Mouse (Mus musculus) embryonic facial prominence, embryonic 14.5 days (tissue): ENCODE results near the gene Nqo2. TPM values are rescaled to one million over a fixed set of nuclear protein-coding genes. Genes with fewer than 3 reads are reported as not detected.

Source experiments
- ATAC-seq: fragments of 200-750 bp; cut with Nextera tagmentation; 2 replicates; pipeline ENCODE4 v1.8.0; 2017; ENCODE audit warnings: low read depth, moderate number of reproducible peaks, moderate TSS enrichment
- DNase-seq: peaks from one replicate; pipeline ENCODE4 v3.0.0-alpha.2; 2015; ENCODE audit warnings: low spot score
- H3K27ac ChIP-seq: fragments of 300-500 bp; sonication (generic); replicated peaks from 2 replicates; pipeline ENCODE4 v1.5.1; 2014; ENCODE audit warnings: low read depth, mild to moderate bottlenecking, low read length, moderate library complexity
- H3K27me3 ChIP-seq: fragments of 300-500 bp; sonication (generic); replicated peaks from 2 replicates; pipeline ENCODE4 v1.6.1; 2014; ENCODE audit warnings: low read length; ENCODE audit not compliant: control insufficient read depth, insufficient read depth
- H3K36me3 ChIP-seq: fragments of 300-500 bp; sonication (generic); 2 replicates; pipeline ENCODE4 v1.6.1; 2014; ENCODE audit warnings: low read length, mixed read lengths; ENCODE audit not compliant: control insufficient read depth, insufficient read depth
- H3K4me1 ChIP-seq: fragments of 300-500 bp; sonication (generic); 2 replicates; pipeline ENCODE4 v1.6.1; 2014; ENCODE audit warnings: antibody characterized with exemption, low read length; ENCODE audit not compliant: control insufficient read depth, insufficient read depth
- H3K4me2 ChIP-seq: fragments of 300-500 bp; sonication (generic); 2 replicates; pipeline ENCODE4 v1.6.1; 2014; ENCODE audit warnings: low read depth, mild to moderate bottlenecking, low read length, moderate library complexity, mixed read lengths
- H3K4me3 ChIP-seq: fragments of 300-500 bp; sonication (generic); 2 replicates; pipeline ENCODE4 v1.5.1; 2014; ENCODE audit warnings: low read depth, mild to moderate bottlenecking, low read length
- H3K9ac ChIP-seq: fragments of 300-500 bp; sonication (generic); 2 replicates; pipeline ENCODE4 v1.6.1; 2014; ENCODE audit warnings: low read depth, mild to moderate bottlenecking, low read length, moderate library complexity, mixed read lengths
- H3K9me3 ChIP-seq: fragments of 300-500 bp; sonication (generic); 2 replicates; pipeline ENCODE4 v1.6.1; 2016; ENCODE audit warnings: low read length; ENCODE audit not compliant: control insufficient read depth
- WGBS: fragments of 180-500 bp; shearing (Covaris S2); extraction: QIAGEN DNeasy Blood & Tissue Kit; methylation state at CpG from one replicate; pipeline ENCODE4 v1.1.7; 2014; 5-methylcytosine and 5-hydroxymethylcytosine counted together
- polyA plus RNA-seq: library from polyadenylated mRNA; unstranded; fragments of >200 nt; fragmentation: Nextera tagmentation; extraction: Ambion mirVana; gene quantifications from 2 replicates; pipeline ENCODE4 v1.2.1, GENCODE M21; 2014

Nqo2 gene
- polyA plus RNA-seq, 1 experiment from 2014 or later = 22.0 TPM

DNA sequence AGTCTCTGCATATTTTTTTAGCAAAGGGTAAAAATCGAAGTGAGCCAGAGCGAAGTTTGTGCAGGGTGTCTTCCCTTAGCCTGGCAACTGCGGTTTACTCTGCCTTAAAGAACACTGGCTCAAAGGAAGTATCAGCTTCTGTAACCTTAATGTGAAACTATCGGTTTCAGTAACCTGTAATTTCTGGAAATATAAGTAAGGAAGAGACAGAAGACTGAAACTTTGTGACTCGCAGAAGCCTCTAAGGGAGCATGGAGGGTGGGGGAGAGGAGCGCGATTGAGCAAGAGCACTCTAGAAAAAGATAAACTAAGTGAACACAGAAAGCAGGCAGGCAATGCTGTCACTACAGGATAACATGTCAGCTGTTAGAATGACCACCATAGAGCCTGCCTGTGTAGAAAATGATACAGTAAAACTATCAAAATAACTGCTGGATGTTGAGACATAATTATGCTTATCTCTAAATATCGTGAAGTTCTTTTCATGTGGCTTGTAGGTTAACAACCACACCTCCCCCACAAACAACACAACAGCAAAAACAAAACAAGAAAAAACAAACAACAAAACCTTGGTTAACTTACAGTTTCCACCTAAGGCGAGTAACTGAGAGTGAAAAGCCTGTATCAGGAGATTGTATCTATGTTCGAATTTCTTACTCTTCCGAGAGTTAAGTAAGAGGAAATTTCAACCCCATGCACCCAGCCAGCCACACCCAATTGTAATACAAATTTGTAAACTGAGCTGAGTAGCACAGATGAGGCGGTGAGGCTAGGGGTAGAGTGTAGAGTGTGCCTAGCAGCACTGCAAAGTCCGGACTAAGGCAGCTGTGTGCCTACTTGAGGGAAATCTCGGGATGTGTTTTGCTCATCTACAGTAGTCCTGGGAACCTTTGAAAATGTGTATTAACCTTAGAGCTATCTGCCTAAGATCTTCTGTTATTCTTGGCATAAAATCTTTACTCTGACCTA lies 853 bp downstream of the Nqo2 start:
- peak overlapping the region; percentile 85 for H3K27ac ChIP-seq
- peaks cover 6% of the 10 kb centered on the region; the same call in 1 of the 2 replicates for H3K4me1 ChIP-seq
- peak overlapping the region; percentile 64 for H3K9ac ChIP-seq
- WGBS = 10% methylated on average over 14 of the region's 14 CpGs
- ATAC-seq = peak; percentile 51; the same call in 1 of the 2 replicates
- peak overlapping the region; percentile 68 for H3K4me2 ChIP-seq
- H3K27me3 ChIP-seq = no peaks in the 10 kb centered on the region
- peak; percentile 30 for DNase-seq
- no peaks in the 10 kb centered on the region for H3K9me3 ChIP-seq
- H3K4me3 ChIP-seq = peak overlapping the region; percentile 50
- H3K36me3 ChIP-seq = no peaks in the 10 kb centered on the region

DNA sequence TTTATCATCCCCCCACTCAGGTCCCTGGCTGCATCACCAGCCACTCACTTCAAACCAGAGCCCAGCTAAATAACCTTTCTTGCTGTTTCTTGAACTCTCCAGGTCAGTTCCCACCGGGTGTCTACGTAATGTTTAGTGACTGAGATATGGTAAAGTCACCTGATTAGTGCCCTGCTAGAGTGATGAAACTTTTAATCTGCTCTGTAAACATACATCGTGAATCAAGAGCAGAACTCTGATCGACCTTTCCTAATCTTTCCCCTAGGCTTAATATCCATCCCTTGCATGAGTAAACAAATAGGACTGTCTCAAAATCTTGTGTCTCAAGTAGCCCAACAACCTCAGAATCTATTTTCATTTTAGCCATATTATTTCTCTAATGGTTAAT lies 1.5 kb downstream of the Nqo2 start:
- no peak overlapping the region for H3K4me3 ChIP-seq
- H3K27me3 ChIP-seq = no peaks in the 10 kb centered on the region
- peaks cover 6% of the 10 kb centered on the region; the same call in 1 of the 2 replicates for H3K4me1 ChIP-seq
- ATAC-seq (no peak), DNase-seq (no peak)
- no peaks in the 10 kb centered on the region for H3K36me3 ChIP-seq
- no peak overlapping the region for H3K27ac ChIP-seq
- 51% methylated on average over 4 of the region's 4 CpGs for WGBS
- H3K9me3 ChIP-seq = no peaks in the 10 kb centered on the region
- H3K4me2 ChIP-seq = peak overlapping the region; percentile 68
- no peak overlapping the region for H3K9ac ChIP-seq

DNA sequence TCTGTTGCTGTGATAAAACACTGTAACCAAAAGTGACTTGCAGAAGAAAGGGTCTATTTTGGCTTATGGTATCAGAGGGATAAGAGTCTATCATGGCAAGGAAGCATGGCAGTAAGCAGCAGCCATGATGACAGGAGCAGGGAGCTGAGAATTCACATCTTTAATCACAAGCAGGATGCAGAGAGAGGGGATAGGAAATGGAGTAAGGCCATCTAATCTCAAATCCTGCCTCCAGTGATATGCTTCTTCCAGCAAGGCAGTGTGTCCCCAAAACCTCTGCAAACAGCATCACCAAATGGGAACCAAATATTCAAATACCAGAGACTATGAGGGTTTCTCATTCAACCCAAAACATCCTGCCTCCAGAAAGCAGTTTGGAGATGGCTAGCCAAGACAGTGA lies 2.1 kb downstream of the Nqo2 start:
- no peaks in the 10 kb centered on the region for H3K27me3 ChIP-seq
- H3K4me2 ChIP-seq = no peak overlapping the region
- no peaks in the 10 kb centered on the region for H3K9me3 ChIP-seq
- H3K36me3 ChIP-seq = no peaks in the 10 kb centered on the region
- H3K4me1 ChIP-seq = peaks cover 6% of the 10 kb centered on the region; the same call in 1 of the 2 replicates
- H3K9ac ChIP-seq = no peak overlapping the region
- no peak overlapping the region for H3K4me3 ChIP-seq
- DNase-seq = no peak
- H3K27ac ChIP-seq = no peak overlapping the region
- ATAC-seq = no peak

DNA sequence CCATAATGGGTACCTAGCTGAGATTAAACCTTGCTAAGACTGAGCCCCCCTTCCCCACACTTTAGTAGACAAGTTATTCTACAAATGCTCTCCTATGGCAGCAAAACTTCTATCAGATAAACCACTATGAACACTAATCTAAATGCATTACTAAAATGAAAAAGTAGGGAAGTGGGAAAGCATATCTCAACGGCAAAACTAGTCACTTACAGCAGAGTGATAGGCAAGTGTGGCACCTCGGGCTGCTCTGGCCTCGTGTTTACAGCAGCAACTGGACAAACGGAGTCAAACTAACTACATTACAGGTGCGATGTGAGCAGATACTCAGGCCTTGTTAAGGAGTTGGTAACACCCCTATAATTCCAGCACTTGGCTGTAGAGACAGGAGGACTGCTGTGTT lies 25.1 kb downstream of the Nqo2 start:
- no peaks in the 10 kb centered on the region for H3K27me3 ChIP-seq
- 84% methylated on average over 5 of the region's 5 CpGs for WGBS

DNA sequence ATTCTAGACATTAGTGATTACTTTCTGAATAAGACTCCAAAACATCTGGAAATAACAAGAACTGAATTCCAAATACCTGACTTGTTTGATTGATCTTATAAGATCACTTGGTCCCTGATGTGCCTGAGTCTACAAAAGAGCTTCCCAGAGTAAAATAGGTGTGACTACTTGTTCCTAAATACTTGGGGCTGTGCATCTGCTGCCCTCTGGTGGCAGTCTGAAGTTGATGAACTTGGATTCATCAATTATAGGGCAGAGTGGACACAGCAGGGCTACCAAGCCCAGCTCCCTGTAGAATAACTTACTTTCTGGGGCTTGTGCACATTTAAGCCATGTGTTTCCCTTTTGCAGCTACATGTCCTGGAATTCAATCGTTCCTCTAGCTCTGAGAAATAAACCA lies 30.7 kb downstream of the Nqo2 start:
- Histone ChIP-seq H3K9me3 (no peaks in the 10 kb centered on the region), H3K27ac (no peak overlapping the region), H3K9ac (no peak overlapping the region), H3K4me1 (no peaks in the 10 kb centered on the region), H3K4me2 (no peak overlapping the region), H3K4me3 (no peak overlapping the region), H3K36me3 (no peaks in the 10 kb centered on the region), H3K27me3 (no peaks in the 10 kb centered on the region)
- peak; percentile 85 for DNase-seq
- 16% methylated on average over 1 of the region's 1 CpGs for WGBS
- ATAC-seq = 0 out of 2 replicates have a peak, but pooled peaks have one; percentile 41

More for the DNA sequence above, 25.1 kb downstream of the Nqo2 start:
- Histone ChIP-seq H3K4me2 (no peak overlapping the region), H3K27ac (no peak overlapping the region), H3K9ac (no peak overlapping the region), H3K9me3 (no peaks in the 10 kb centered on the region), H3K4me3 (no peak overlapping the region), H3K36me3 (peaks cover 25% of the 10 kb centered on the region; the same call in 1 of the 2 replicates), H3K4me1 (no peaks in the 10 kb centered on the region)
- no peak for ATAC-seq
- no peak for DNase-seq

DNA sequence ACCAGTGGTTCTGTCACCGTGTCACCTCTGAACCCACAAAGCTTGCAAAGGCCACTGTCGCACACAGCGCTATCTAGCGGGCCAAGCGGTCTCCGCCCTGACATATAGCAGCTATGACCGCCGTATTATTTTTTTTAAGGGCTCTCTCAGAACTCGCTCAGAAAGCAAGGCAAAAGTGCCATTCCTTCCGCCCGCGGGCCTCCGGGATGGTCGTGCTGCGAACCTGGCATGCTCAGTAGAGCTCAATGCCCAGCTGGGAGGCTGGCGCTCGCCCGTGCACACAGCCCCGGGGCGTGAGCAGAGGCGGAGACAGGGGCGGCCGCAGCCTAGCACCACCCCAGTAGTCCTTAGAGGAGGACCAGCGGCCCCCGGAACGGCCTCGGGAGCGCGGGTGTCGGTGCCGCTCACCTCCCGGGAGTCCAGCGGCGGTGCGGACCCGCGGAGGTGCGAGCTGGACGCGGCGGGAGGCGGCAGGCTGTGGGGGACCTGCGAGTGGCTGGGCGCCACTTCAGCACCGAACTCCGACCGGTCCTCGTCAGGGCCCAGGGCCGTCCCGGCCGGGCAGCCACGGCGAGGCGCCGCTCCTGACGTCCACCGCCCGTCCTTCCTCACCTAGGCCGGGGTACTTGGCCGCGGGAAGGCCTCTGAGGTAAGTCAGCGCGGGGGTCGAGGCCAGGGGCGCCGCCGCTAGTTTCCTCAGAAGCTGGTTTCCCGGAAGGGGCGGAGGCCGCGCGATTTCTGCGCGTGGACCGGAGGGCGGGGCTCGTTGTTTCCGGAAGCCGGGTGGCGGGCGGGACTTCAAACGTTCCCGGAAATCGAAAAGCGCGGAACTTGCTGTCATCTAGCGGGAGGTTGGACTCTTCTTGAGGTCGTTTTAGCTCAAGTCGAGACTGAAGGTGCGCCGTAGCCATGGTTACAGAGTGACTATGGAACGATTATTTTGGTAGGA lies 37.8 kb downstream of the Nqo2 start, which contains the start of the genes Ripk1 and Serpinb6a:
TSS of gene Ripk1 (plus strand) at position 306 of the 949 bp plus-strand sequence.
TSS of gene Serpinb6a (minus strand) at position 737 of the 949 bp plus-strand sequence.
- whole genome bisulfite sequencing = under 1% methylated on average over 87 of the region's 92 CpGs

DNA sequence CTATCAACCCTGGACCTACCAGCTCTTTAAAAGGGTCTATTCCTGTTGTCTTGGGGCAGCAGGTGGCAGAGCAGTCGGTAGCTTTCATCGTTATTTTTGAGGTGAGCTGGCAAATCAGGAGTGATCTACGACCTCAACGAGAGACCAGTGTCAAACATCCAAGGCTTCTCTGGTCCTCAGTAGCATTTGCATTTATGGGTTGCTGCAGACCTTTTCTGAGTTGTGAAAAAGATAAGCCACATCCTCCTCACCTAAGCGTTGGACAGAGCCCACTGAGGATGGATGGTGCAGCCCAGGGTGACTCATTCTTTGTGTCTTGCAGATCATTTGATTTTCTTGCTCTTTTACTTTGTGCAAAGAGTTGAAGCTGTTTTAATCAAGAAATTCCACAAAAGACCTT lies 38.6 kb downstream of the Nqo2 start:
- H3K9ac ChIP-seq = peak overlapping the region; percentile 89
- WGBS = 8% methylated on average over 5 of the region's 5 CpGs
- no peaks in the 10 kb centered on the region for H3K27me3 ChIP-seq
- H3K4me3 ChIP-seq = peak overlapping the region; percentile 96
- no peak for DNase-seq
- no peak; the same call in 1 of the 2 replicates for ATAC-seq
- H3K9me3 ChIP-seq = no peaks in the 10 kb centered on the region
- H3K36me3 ChIP-seq = no peaks in the 10 kb centered on the region
- no peak overlapping the region; the same call in 1 of the 2 replicates for H3K27ac ChIP-seq
- H3K4me2 ChIP-seq = peak overlapping the region; percentile 93
- H3K4me1 ChIP-seq = peaks cover 6% of the 10 kb centered on the region; the same call in 1 of the 2 replicates

More for the DNA sequence above, 37.8 kb downstream of the Nqo2 start, which contains the start of the genes Ripk1 and Serpinb6a:
- peak within 1 kb of the TSS; percentile 93 for H3K4me2 ChIP-seq
- H3K36me3 ChIP-seq = no peaks in the 10 kb centered on the region
- H3K4me3 ChIP-seq = peak within 1 kb of the TSS; percentile 96
- peak within 1 kb of the TSS; percentile 89 for H3K9ac ChIP-seq
- H3K4me1 ChIP-seq = peaks cover 6% of the 10 kb centered on the region; the same call in 1 of the 2 replicates
- ATAC-seq (peak; percentile 99), DNase-seq (peak; percentile 94)
- no peaks in the 10 kb centered on the region for H3K9me3 ChIP-seq
- no peaks in the 10 kb centered on the region for H3K27me3 ChIP-seq
- H3K27ac ChIP-seq = peak within 1 kb of the TSS; percentile 87

DNA sequence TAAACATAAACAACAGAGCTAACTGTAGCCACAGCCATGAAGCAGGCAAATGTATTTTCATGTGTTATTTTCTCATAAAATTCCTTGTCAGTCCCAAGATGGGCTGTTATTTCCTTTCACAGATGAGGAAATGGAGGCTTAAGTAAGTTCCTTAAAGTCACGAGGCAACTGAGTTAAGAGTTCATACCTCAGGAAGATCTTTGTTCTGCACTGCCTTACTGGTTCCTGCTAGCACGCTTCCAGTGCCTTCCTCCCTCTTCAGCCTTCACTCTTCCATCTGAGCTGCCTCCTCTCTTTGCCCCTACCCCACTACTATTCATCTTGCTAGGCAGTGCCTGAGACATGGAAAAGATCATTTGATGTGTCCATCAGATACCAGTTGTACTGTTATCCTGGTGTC lies 42.7 kb downstream of the Nqo2 start:
- 72% methylated on average over 2 of the region's 2 CpGs for WGBS
- DNase-seq = no peak
- H3K9me3 ChIP-seq = no peaks in the 10 kb centered on the region
- no peak overlapping the region for H3K27ac ChIP-seq
- H3K9ac ChIP-seq = no peak overlapping the region
- ATAC-seq = no peak
- no peaks in the 10 kb centered on the region for H3K27me3 ChIP-seq
- peaks cover 6% of the 10 kb centered on the region; the same call in 1 of the 2 replicates for H3K4me1 ChIP-seq
- peaks cover 19% of the 10 kb centered on the region for H3K36me3 ChIP-seq
- no peak overlapping the region for H3K4me2 ChIP-seq
- no peak overlapping the region for H3K4me3 ChIP-seq
